Mouse (Mus musculus): ENCODE measurements at regions not wholly inside any gene's neighbourhood (a gene's known extent, or its start where the extent isn't known, plus 50 kb on each side); places are given as distances from the start of the nearest gene placed in this dataset.

GRCm38 (mm10) chr16:29735371-29736008, 156.4 kb downstream of the Opa1 start:
- H3K36me3 ChIP-seq (ENCODE audit: control insufficient read depth, insufficient read depth), result no peaks in the 10 kb centered on the region
- 0 out of 2 replicates have a peak overlapping the region, but pooled peaks have one; percentile 14 for H3K9ac ChIP-seq (ENCODE audit: low read length)
- peaks cover 15% of the 10 kb centered on the region for H3K4me1 ChIP-seq (ENCODE audit: control insufficient read depth, insufficient read depth, low read length)
- no peaks in the 10 kb centered on the region for H3K9me3 ChIP-seq (replicated peaks; ENCODE audit: control insufficient read depth, low read length)
- WGBS, result 21% methylated on average over 12 of the region's 12 CpGs
- H3K27me3 ChIP-seq (ENCODE audit: control insufficient read depth, insufficient read depth, low read length), result peaks cover 29% of the 10 kb centered on the region
- ATAC-seq (replicated peaks; ENCODE audit: extremely low read depth, insufficient read depth, low FRiP score), result no peak
- H3K4me2 ChIP-seq (ENCODE audit: low read depth, low read length), result peak overlapping the region; percentile 24; the same call in 1 of the 2 replicates
- no peak overlapping the region for H3K4me3 ChIP-seq (ENCODE audit: low read length)
- peak overlapping the region; percentile 49; the same call in 1 of the 2 replicates for H3K27ac ChIP-seq (ENCODE audit: low read length)

GRCm38 (mm10) chr16:29736211-29736610, 157.1 kb downstream of the Opa1 start:
- no peak overlapping the region for H3K9ac ChIP-seq (ENCODE audit: low read length)
- H3K27ac ChIP-seq (ENCODE audit: low read length), result no peak overlapping the region
- H3K36me3 ChIP-seq (ENCODE audit: control insufficient read depth, insufficient read depth), result no peaks in the 10 kb centered on the region
- no peaks in the 10 kb centered on the region for H3K9me3 ChIP-seq (replicated peaks; ENCODE audit: control insufficient read depth, low read length)
- no peak overlapping the region for H3K4me2 ChIP-seq (ENCODE audit: low read depth, low read length)
- H3K27me3 ChIP-seq (ENCODE audit: control insufficient read depth, insufficient read depth, low read length), result peaks cover 28% of the 10 kb centered on the region
- H3K4me3 ChIP-seq (ENCODE audit: low read length), result no peak overlapping the region
- peaks cover 15% of the 10 kb centered on the region for H3K4me1 ChIP-seq (ENCODE audit: control insufficient read depth, insufficient read depth, low read length)
- WGBS, result 78% methylated on average over 9 of the region's 9 CpGs
- no peak for ATAC-seq (replicated peaks; ENCODE audit: extremely low read depth, insufficient read depth, low FRiP score)

- Histone ChIP-seq H3K36me3 (ENCODE audit: control insufficient read depth, insufficient read depth) (no peaks in the 10 kb centered on the region), H3K4me1 (ENCODE audit: control insufficient read depth, insufficient read depth, low read length) (peaks cover 21% of the 10 kb centered on the region), H3K27ac (ENCODE audit: low read length) (no peak overlapping the region), H3K4me2 (ENCODE audit: low read depth, low read length) (no peak overlapping the region), H3K9me3 (replicated peaks; ENCODE audit: control insufficient read depth, low read length) (no peaks in the 10 kb centered on the region), H3K9ac (ENCODE audit: low read length) (no peak overlapping the region), H3K4me3 (ENCODE audit: low read length) (no peak overlapping the region), H3K27me3 (ENCODE audit: control insufficient read depth, insufficient read depth, low read length) (peaks cover 22% of the 10 kb centered on the region)
- no peak for ATAC-seq (replicated peaks; ENCODE audit: extremely low read depth, insufficient read depth, low FRiP score)
- 78% methylated on average over 9 of the region's 9 CpGs for WGBS
These were observed 158.9 kb downstream of the Opa1 start for GRCm38 (mm10) chr16:29738075-29738474.

GRCm38 (mm10) chr16:29742497-29743230, 163.5 kb downstream of the Opa1 start:
- Histone ChIP-seq H3K27ac (ENCODE audit: low read length) (no peak overlapping the region), H3K9me3 (replicated peaks; ENCODE audit: control insufficient read depth, low read length) (peaks cover 5% of the 10 kb centered on the region), H3K4me3 (ENCODE audit: low read length) (no peak overlapping the region), H3K4me1 (ENCODE audit: control insufficient read depth, insufficient read depth, low read length) (peaks cover 8% of the 10 kb centered on the region), H3K27me3 (ENCODE audit: control insufficient read depth, insufficient read depth, low read length) (peaks cover 18% of the 10 kb centered on the region), H3K4me2 (ENCODE audit: low read depth, low read length) (peak overlapping the region; percentile 38), H3K9ac (ENCODE audit: low read length) (no peak overlapping the region), H3K36me3 (ENCODE audit: control insufficient read depth, insufficient read depth) (no peaks in the 10 kb centered on the region)
- WGBS, result 8% methylated on average over 14 of the region's 14 CpGs
- ATAC-seq (replicated peaks; ENCODE audit: extremely low read depth, insufficient read depth, low FRiP score), result no peak

- Histone ChIP-seq H3K9ac (ENCODE audit: low read length) (no peak overlapping the region), H3K27ac (ENCODE audit: low read length) (no peak overlapping the region), H3K9me3 (replicated peaks; ENCODE audit: control insufficient read depth, low read length) (peaks cover 5% of the 10 kb centered on the region), H3K4me1 (ENCODE audit: control insufficient read depth, insufficient read depth, low read length) (peaks cover 8% of the 10 kb centered on the region), H3K27me3 (ENCODE audit: control insufficient read depth, insufficient read depth, low read length) (peaks cover 27% of the 10 kb centered on the region), H3K36me3 (ENCODE audit: control insufficient read depth, insufficient read depth) (no peaks in the 10 kb centered on the region), H3K4me3 (ENCODE audit: low read length) (no peak overlapping the region), H3K4me2 (ENCODE audit: low read depth, low read length) (no peak overlapping the region)
- 78% methylated on average over 5 of the region's 5 CpGs for WGBS
- ATAC-seq (replicated peaks; ENCODE audit: extremely low read depth, insufficient read depth, low FRiP score), result no peak
These were observed 166.4 kb downstream of the Opa1 start for GRCm38 (mm10) chr16:29745486-29745885.

- no peak for ATAC-seq (replicated peaks; ENCODE audit: extremely low read depth, insufficient read depth, low FRiP score)
- H3K9me3 ChIP-seq (replicated peaks; ENCODE audit: control insufficient read depth, low read length), result peaks cover 5% of the 10 kb centered on the region
- H3K4me3 ChIP-seq (ENCODE audit: low read length), result no peak overlapping the region
- peaks cover 26% of the 10 kb centered on the region for H3K27me3 ChIP-seq (ENCODE audit: control insufficient read depth, insufficient read depth, low read length)
- H3K4me1 ChIP-seq (ENCODE audit: control insufficient read depth, insufficient read depth, low read length), result peaks cover 8% of the 10 kb centered on the region
- H3K9ac ChIP-seq (ENCODE audit: low read length), result no peak overlapping the region
- H3K36me3 ChIP-seq (ENCODE audit: control insufficient read depth, insufficient read depth), result no peaks in the 10 kb centered on the region
- no peak overlapping the region for H3K4me2 ChIP-seq (ENCODE audit: low read depth, low read length)
- no peak overlapping the region for H3K27ac ChIP-seq (ENCODE audit: low read length)
- 79% methylated on average over 4 of the region's 4 CpGs for WGBS
These were observed 167.1 kb downstream of the Opa1 start for GRCm38 (mm10) chr16:29746245-29746644.

- Histone ChIP-seq H3K27me3 (ENCODE audit: control insufficient read depth, insufficient read depth, low read length) (peaks cover 42% of the 10 kb centered on the region), H3K4me3 (ENCODE audit: low read length) (no peak overlapping the region), H3K27ac (ENCODE audit: low read length) (no peak overlapping the region), H3K4me2 (ENCODE audit: low read depth, low read length) (no peak overlapping the region), H3K36me3 (ENCODE audit: control insufficient read depth, insufficient read depth) (no peaks in the 10 kb centered on the region), H3K4me1 (ENCODE audit: control insufficient read depth, insufficient read depth, low read length) (no peaks in the 10 kb centered on the region), H3K9me3 (replicated peaks; ENCODE audit: control insufficient read depth, low read length) (peaks cover 5% of the 10 kb centered on the region), H3K9ac (ENCODE audit: low read length) (no peak overlapping the region)
- ATAC-seq (replicated peaks; ENCODE audit: extremely low read depth, insufficient read depth, low FRiP score), result no peak
- WGBS, result 72% methylated on average over 5 of the region's 5 CpGs
These were observed 170.0 kb downstream of the Opa1 start for GRCm38 (mm10) chr16:29749167-29749566.

- H3K4me1 ChIP-seq (ENCODE audit: control insufficient read depth, insufficient read depth, low read length), result peaks cover 16% of the 10 kb centered on the region; the same call in 1 of the 2 replicates
- no peak overlapping the region for H3K4me3 ChIP-seq (ENCODE audit: low read length)
- no peak overlapping the region for H3K27ac ChIP-seq (ENCODE audit: low read length)
- H3K9ac ChIP-seq (ENCODE audit: low read length), result no peak overlapping the region
- WGBS, result 45% methylated on average over 8 of the region's 8 CpGs
- ATAC-seq (replicated peaks; ENCODE audit: extremely low read depth, insufficient read depth, low FRiP score), result no peak
- H3K27me3 ChIP-seq (ENCODE audit: control insufficient read depth, insufficient read depth, low read length), result peaks cover 49% of the 10 kb centered on the region
- H3K36me3 ChIP-seq (ENCODE audit: control insufficient read depth, insufficient read depth), result no peaks in the 10 kb centered on the region
- peaks cover 3% of the 10 kb centered on the region; the same call in 1 of the 2 replicates for H3K9me3 ChIP-seq (replicated peaks; ENCODE audit: control insufficient read depth, low read length)
- no peak overlapping the region for H3K4me2 ChIP-seq (ENCODE audit: low read depth, low read length)
These were observed 175.6 kb downstream of the Opa1 start for GRCm38 (mm10) chr16:29754579-29755199.

GRCm38 (mm10) chr16:29758246-29758645, 179.1 kb downstream of the Opa1 start:
- ATAC-seq (replicated peaks; ENCODE audit: extremely low read depth, insufficient read depth, low FRiP score), result no peak
- Histone ChIP-seq H3K4me2 (ENCODE audit: low read depth, low read length) (no peak overlapping the region), H3K27ac (ENCODE audit: low read length) (no peak overlapping the region), H3K9me3 (replicated peaks; ENCODE audit: control insufficient read depth, low read length) (peaks cover 3% of the 10 kb centered on the region; the same call in 1 of the 2 replicates), H3K36me3 (ENCODE audit: control insufficient read depth, insufficient read depth) (no peaks in the 10 kb centered on the region), H3K4me3 (ENCODE audit: low read length) (no peak overlapping the region), H3K27me3 (ENCODE audit: control insufficient read depth, insufficient read depth, low read length) (peaks cover 47% of the 10 kb centered on the region), H3K4me1 (ENCODE audit: control insufficient read depth, insufficient read depth, low read length) (peaks cover 32% of the 10 kb centered on the region), H3K9ac (ENCODE audit: low read length) (no peak overlapping the region)
- 52% methylated on average over 3 of the region's 3 CpGs for WGBS

Data from heart, embryonic 16.5 days (tissue).